24 mouse cellular contexts compared by ENCODE assay signal in genomic region chr19:32532331-32532730, GRCm38 (mm10). TPM values are rescaled to one million over a fixed set of nuclear protein-coding genes. Genes with fewer than 3 reads are reported as not detected.
DNase-seq lines count a peak whose midpoint lies in the region; ATAC-seq and TF ChIP-seq lines count a peak whose summit lies in the region.
"Had no signal": no experiment of that assay in that cellular context is flagged by ENCODE, and none has a peak within 500 bp of the region (broad histone marks: within the 10 kb centered on the region; RNA-seq: fewer than 3 reads in every experiment).

No protein-coding gene starts in this region.

- no peak overlapping the region for H3K4me2 ChIP-seq in lung, postnatal 0 days (replicated peaks; ENCODE audit: low read depth, low read length)
- H3K4me2 ChIP-seq: embryonic facial prominence, embryonic 13.5 days; forebrain, embryonic 12.5 days; forebrain, embryonic 15.5 days; heart, embryonic 11.5 days; hindbrain, embryonic 14.5 days had no signal

- DNase-seq in kidney, adult 2 months, result peak; percentile 39
- no peak for DNase-seq in kidney, postnatal 4 days
- DNase-seq in liver, adult 2 months (ENCODE audit: extremely low read depth, low read depth, low spot score), result peak; percentile 100
- no peak for DNase-seq in liver
- peak; percentile 23 for DNase-seq in lung, postnatal 0 days (ENCODE audit: low spot score)
- DNase-seq in lung, postnatal 14 days, result no peak
- DNase-seq in thymus, adult 2 months, result no peak
- DNase-seq: adrenal gland, postnatal 25 days; cerebellum, adult 11-12 months; cerebellum, adult 8-10 months; cerebellum, postnatal 10 days; cerebellum, postnatal 36 days; embryo, embryonic 11 days; gastrocnemius, postnatal 25 days; heart, postnatal 4 days had no signal

- no peaks in the 10 kb centered on the region for H3K79me2 ChIP-seq in liver, adult 2 months (ENCODE audit: control insufficient read depth, insufficient read depth, low read length)

- no peak overlapping the region for H3K4me3 ChIP-seq in kidney, adult 2 months (ENCODE audit: insufficient read depth, low read depth, low read length)
- no peak overlapping the region for H3K4me3 ChIP-seq in liver, adult 2 months (ENCODE audit: insufficient read depth, low read depth, low read length)
- H3K4me3 ChIP-seq in lung, postnatal 0 days (ENCODE audit: low read depth, low read length), result no peak overlapping the region
- no peak overlapping the region for H3K4me3 ChIP-seq in small intestine, adult 2 months (ENCODE audit: low read depth, low read length)
- H3K4me3 ChIP-seq in thymus, adult 2 months (ENCODE audit: control insufficient read depth, insufficient read depth, low read length), result no peak overlapping the region
- H3K4me3 ChIP-seq: embryonic facial prominence, embryonic 10.5 days; embryonic facial prominence, embryonic 13.5 days; erythroblast, embryonic 14.5 days; forebrain, embryonic 12.5 days; forebrain, embryonic 15.5 days had no signal

- H3K36me3 ChIP-seq in kidney, adult 2 months (ENCODE audit: control insufficient read depth, insufficient read depth, low read length), result no peaks in the 10 kb centered on the region
- no peaks in the 10 kb centered on the region for H3K36me3 ChIP-seq in liver, adult 2 months (ENCODE audit: control insufficient read depth, insufficient read depth, low read length)
- no peaks in the 10 kb centered on the region for H3K36me3 ChIP-seq in lung, postnatal 0 days (ENCODE audit: insufficient read depth, low read length)
- no peaks in the 10 kb centered on the region for H3K36me3 ChIP-seq in small intestine, adult 2 months (ENCODE audit: control insufficient read depth, insufficient read depth, low read length)
- H3K36me3 ChIP-seq in thymus, adult 2 months (ENCODE audit: control insufficient read depth, insufficient read depth, low read length), result no peaks in the 10 kb centered on the region
- H3K36me3 ChIP-seq: embryonic facial prominence, embryonic 10.5 days; embryonic facial prominence, embryonic 13.5 days; forebrain, embryonic 12.5 days; forebrain, embryonic 15.5 days had no signal

- H3K27ac ChIP-seq in kidney, adult 2 months (ENCODE audit: insufficient read depth, low read depth, low read length), result peak overlapping the region; percentile 72; the same call in 1 of the 2 replicates
- peak overlapping the region; percentile 91 for H3K27ac ChIP-seq in liver, adult 2 months (replicated peaks; ENCODE audit: insufficient read depth, low read depth, low read length)
- no peak overlapping the region for H3K27ac ChIP-seq in lung, postnatal 0 days (ENCODE audit: low read length)
- H3K27ac ChIP-seq in small intestine, adult 2 months (ENCODE audit: insufficient read depth, low read depth, low read length), result peak overlapping the region; percentile 71; the same call in 1 of the 2 replicates
- no peak overlapping the region for H3K27ac ChIP-seq in thymus, adult 2 months (ENCODE audit: control insufficient read depth, insufficient read depth, low read length)
- H3K27ac ChIP-seq: embryonic facial prominence, embryonic 10.5 days; embryonic facial prominence, embryonic 13.5 days; forebrain, embryonic 12.5 days; forebrain, embryonic 15.5 days; hindbrain, embryonic 14.5 days had no signal

- ATAC-seq in lung, postnatal 0 days, result no peak
- ATAC-seq: CD4-positive, CD25-positive, alpha-beta regulatory T cell, adult 4 months; forebrain, embryonic 15.5 days had no signal

- H3K9ac ChIP-seq in liver, adult 2 months (ENCODE audit: low read depth, low read length), result no peak overlapping the region
- no peak overlapping the region for H3K9ac ChIP-seq in lung, postnatal 0 days (replicated peaks; ENCODE audit: low read depth)
- H3K9ac ChIP-seq: embryonic facial prominence, embryonic 13.5 days; forebrain, embryonic 12.5 days; forebrain, embryonic 15.5 days; hindbrain, embryonic 14.5 days had no signal

- H3K27me3 ChIP-seq in kidney, adult 2 months (replicated peaks; ENCODE audit: control insufficient read depth, insufficient read depth, low read length), result no peaks in the 10 kb centered on the region
- H3K27me3 ChIP-seq in liver, adult 2 months (ENCODE audit: control insufficient read depth, insufficient read depth, low read length), result no peaks in the 10 kb centered on the region
- no peaks in the 10 kb centered on the region for H3K27me3 ChIP-seq in lung, postnatal 0 days (replicated peaks; ENCODE audit: insufficient read depth, low read length)
- no peaks in the 10 kb centered on the region for H3K27me3 ChIP-seq in small intestine, adult 2 months (ENCODE audit: control insufficient read depth, insufficient read depth, low read length)
- no peaks in the 10 kb centered on the region for H3K27me3 ChIP-seq in thymus, adult 2 months (ENCODE audit: control insufficient read depth, insufficient read depth, low read length)
- H3K27me3 ChIP-seq: embryonic facial prominence, embryonic 13.5 days; forebrain, embryonic 12.5 days; forebrain, embryonic 15.5 days had no signal

- 50% methylated on average over 3 of the region's 3 CpGs for WGBS in kidney, adult 2 months
- 9% methylated on average over 3 of the region's 3 CpGs for WGBS in liver, adult 2 months
- WGBS in lung, postnatal 0 days, result 62% methylated on average over 3 of the region's 3 CpGs
- 27% methylated on average over 3 of the region's 3 CpGs for WGBS in small intestine, adult 2 months
- WGBS in thymus, adult 2 months, result 95% methylated on average over 3 of the region's 3 CpGs

- no peaks in the 10 kb centered on the region for H3K9me3 ChIP-seq in lung, postnatal 0 days (ENCODE audit: low read length)
- H3K9me3 ChIP-seq: embryonic facial prominence, embryonic 10.5 days; embryonic facial prominence, embryonic 13.5 days; forebrain, embryonic 12.5 days; forebrain, embryonic 15.5 days had no signal

- TF ChIP-seq POLR2A in kidney, adult 2 months (IDR thresholded peaks at IDR 0.05; ENCODE audit: low read depth, low read length), result no peak
- no peak for TF ChIP-seq POLR2A in liver, adult 2 months (IDR thresholded peaks at IDR 0.05; ENCODE audit: extremely low read depth, insufficient read depth, low read length)
- TF ChIP-seq POLR2A in small intestine, adult 2 months (IDR thresholded peaks at IDR 0.05; ENCODE audit: low read depth, low read length), result no peak
- TF ChIP-seq POLR2A in thymus, adult 2 months (IDR thresholded peaks at IDR 0.05; ENCODE audit: control insufficient read depth, extremely low read depth, insufficient read depth, low read length, poor library complexity), result no peak

- peaks cover 7% of the 10 kb centered on the region; the same call in 1 of the 2 replicates for H3K4me1 ChIP-seq in kidney, adult 2 months (ENCODE audit: control insufficient read depth, insufficient read depth, low read length)
- peaks cover 27% of the 10 kb centered on the region for H3K4me1 ChIP-seq in liver, adult 2 months (ENCODE audit: control insufficient read depth, insufficient read depth, low read length)
- no peaks in the 10 kb centered on the region for H3K4me1 ChIP-seq in lung, postnatal 0 days (ENCODE audit: insufficient read depth, low read depth, low read length)
- H3K4me1 ChIP-seq in small intestine, adult 2 months (ENCODE audit: control insufficient read depth, insufficient read depth, insufficient read length, low read length), result peaks cover 17% of the 10 kb centered on the region; the same call in 1 of the 2 replicates
- H3K4me1 ChIP-seq in thymus, adult 2 months (replicated peaks; ENCODE audit: control insufficient read depth, insufficient read depth, low read length), result no peaks in the 10 kb centered on the region
- H3K4me1 ChIP-seq: embryonic facial prominence, embryonic 10.5 days; embryonic facial prominence, embryonic 13.5 days; forebrain, embryonic 15.5 days had no signal

- TF ChIP-seq CTCF in kidney, adult 2 months (conservative IDR thresholded peaks at IDR 0.05; ENCODE audit: insufficient read depth, insufficient read length, low read depth, low read length), result no peak
- no peak for TF ChIP-seq CTCF in liver, adult 2 months (IDR thresholded peaks at IDR 0.05; ENCODE audit: low read depth, low read length)
- no peak for TF ChIP-seq CTCF in lung, postnatal 0 days (IDR thresholded peaks at IDR 0.05)
- no peak for TF ChIP-seq CTCF in small intestine, adult 2 months (IDR thresholded peaks at IDR 0.05; ENCODE audit: extremely low read depth, insufficient read length, insufficient replicate concordance, low read depth, low read length)
- no peak for TF ChIP-seq CTCF in thymus, adult 2 months (IDR thresholded peaks at IDR 0.05; ENCODE audit: borderline replicate concordance, control insufficient read depth, extremely low read depth, insufficient read depth, low read length, poor library complexity)

- TF ChIP-seq EP300 in lung, postnatal 0 days (IDR thresholded peaks at IDR 0.05), result no peak

RNA-seq across cellular contexts. Expression of gene Minpp1, which starts 46.8 kb away (rescaled TPM):
- polyA plus RNA-seq in kidney, adult 2 months (2012; rRNA removed), result 38.2 and 60.2 TPM in 2 replicates
- 35.3 and 44.6 TPM in 2 replicates for total RNA-seq in liver, adult 2 months (2014; rRNA removed)
- polyA plus RNA-seq in liver, adult 2 months (2012; rRNA removed), result 46.8 and 53.9 TPM in 2 replicates
- polyA plus RNA-seq in lung, postnatal 0 days (2015; fragmentation: Nextera tagmentation; extraction: Ambion mirVana), result 37.0 and 39.5 TPM in 2 replicates
- 86.5 and 112 TPM in 2 replicates for polyA plus RNA-seq in small intestine, adult 2 months (2012; rRNA removed)
- 70.7 and 109 TPM in 2 replicates for polyA plus RNA-seq in thymus, adult 2 months (2012; rRNA removed)

Comparison
In these comparisons a context has a peak if more than half of its experiments do, and no peak if none do; other contexts are left out.
1. DNase-seq: peak in kidney, adult 2 months (single experiment), liver, adult 2 months (single experiment) and lung, postnatal 0 days (single experiment); none in kidney, postnatal 4 days (0 of 2), liver (single experiment), lung, postnatal 14 days (single experiment) and thymus, adult 2 months (single experiment).
2. H3K27ac ChIP-seq: peak in kidney, adult 2 months (single experiment), liver, adult 2 months (single experiment) and small intestine, adult 2 months (single experiment); none in lung, postnatal 0 days (single experiment) and thymus, adult 2 months (single experiment).